Mouse (Mus musculus) 3T3-L1 (cell line): ENCODE data around the gene Yars.

Experiments used
- DNase-seq: peaks from one replicate; pipeline ENCODE4 v3.0.0-alpha.2; 2015; ENCODE audit warnings: low read depth, low spot score

Gene Yars

DNA sequence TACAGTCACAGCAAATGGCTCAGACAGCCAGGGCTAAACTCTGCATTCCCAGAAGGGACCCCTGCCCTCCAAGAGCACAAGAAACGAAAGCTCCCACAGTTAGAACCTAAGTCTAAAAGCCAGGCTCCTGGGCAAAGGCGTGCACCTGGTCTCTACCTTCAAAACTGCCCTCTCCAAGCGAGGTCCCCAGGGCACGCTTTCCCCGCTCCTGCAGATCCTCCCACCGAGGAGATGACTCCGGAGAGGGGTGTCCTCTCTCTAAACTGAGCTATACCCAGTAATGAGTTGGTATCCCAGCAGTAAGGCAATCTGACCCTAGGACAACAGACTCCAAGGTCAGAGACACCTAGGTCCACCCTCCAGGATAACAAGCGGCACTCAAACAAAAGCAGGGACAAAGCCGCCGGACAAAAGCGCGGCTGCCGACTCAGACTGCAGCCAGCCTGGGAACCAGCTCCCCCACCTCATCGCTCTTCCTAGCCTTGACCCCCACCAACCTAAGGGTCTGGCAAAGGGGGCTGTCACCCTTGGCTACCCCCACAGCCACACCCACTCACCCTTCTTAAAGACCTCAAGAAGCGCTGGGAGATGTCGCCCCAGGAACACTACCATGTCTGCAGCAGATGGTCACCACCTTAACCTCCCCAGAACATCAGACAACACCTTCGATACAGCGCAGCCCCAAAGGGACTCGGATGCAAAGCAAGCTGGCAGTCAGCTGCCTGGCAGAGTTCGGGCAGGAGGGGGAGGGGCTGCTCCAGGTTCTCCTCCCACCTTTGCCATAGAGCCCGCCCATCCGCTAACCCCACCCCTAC lies 37.8 kb downstream of the Yars start:
- no peak for DNase-seq

DNA sequence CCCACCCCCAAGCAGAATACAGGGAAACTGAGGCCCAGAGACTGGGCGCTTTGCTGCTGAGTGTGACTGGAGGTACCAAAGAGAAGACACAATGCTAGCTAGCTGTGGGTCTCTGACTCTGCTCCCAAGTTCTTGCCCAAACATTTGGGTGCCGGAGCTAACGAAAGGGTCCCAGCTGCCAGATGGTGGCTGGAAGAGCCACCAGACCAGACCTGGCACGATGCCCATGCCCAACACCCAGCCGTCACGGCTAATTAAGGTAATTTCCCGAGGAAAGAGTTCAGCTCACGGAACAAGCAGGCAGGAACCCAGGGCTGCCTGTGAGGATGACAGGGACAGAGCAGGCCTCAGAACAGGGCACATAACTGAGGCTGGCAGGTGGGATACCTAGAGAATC lies 38.4 kb downstream of the Yars start:
- DNase-seq, result no peak

DNA sequence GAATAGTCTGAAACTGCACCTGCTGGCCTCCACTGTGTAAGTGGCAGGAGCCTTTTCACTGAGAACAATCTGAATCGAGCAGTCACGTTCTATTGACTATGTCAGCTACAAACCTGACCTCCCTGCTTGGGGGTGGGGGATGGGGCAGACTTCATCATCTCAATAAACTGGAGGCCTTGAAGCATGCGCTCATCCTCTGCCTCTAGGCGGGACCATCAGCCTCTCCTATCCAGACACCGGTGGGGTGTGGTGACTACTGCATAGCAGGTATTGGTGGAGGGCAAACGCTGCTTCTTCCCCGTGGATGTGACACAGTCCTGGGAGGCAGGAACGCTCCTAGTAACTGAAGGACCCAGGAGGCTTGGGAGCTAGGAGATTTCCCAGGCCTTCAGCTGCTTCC lies 41.4 kb downstream of the Yars start:
- DNase-seq, result no peak

DNA sequence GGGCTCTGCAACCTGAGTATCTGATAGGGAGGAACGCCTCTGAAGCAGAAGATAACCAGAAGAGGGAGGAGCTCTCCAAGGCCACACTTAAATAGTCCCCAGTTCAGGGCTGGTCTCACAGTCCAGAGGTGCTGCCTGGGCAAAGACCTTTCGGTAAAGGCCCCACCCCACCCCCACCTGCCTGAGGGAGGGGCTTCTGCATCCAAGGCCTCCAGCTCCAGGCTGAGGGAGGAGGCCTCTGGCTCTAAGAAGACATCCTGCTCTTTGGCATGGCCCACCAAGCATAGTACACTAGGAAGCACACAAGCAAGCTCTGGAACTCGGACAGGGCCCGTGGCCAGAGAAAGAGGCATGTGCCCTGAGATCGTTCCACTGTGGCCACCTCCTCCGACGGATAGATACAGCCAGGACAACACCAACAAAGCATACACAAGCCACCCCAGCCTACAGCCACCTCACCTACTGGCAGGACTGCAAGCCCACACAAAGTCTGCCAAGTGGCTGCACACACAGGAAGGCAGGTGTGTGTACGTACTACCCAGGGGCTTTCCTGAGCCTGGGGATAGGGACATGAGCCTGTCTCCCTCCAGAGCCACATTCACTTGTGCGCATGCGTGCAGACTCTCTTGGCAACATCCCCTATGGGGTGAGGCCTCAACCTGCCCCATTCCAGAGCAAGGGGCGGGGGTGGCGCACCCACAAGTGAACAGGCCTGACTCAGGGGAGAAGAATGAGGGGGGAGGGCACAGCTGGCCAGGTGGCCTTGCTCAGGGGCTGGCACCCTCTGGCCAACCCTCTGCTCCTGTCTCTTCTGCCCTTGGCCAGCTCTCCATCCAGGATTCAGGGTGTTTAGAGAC lies 42.3 kb downstream of the Yars start:
- no peak for DNase-seq

DNA sequence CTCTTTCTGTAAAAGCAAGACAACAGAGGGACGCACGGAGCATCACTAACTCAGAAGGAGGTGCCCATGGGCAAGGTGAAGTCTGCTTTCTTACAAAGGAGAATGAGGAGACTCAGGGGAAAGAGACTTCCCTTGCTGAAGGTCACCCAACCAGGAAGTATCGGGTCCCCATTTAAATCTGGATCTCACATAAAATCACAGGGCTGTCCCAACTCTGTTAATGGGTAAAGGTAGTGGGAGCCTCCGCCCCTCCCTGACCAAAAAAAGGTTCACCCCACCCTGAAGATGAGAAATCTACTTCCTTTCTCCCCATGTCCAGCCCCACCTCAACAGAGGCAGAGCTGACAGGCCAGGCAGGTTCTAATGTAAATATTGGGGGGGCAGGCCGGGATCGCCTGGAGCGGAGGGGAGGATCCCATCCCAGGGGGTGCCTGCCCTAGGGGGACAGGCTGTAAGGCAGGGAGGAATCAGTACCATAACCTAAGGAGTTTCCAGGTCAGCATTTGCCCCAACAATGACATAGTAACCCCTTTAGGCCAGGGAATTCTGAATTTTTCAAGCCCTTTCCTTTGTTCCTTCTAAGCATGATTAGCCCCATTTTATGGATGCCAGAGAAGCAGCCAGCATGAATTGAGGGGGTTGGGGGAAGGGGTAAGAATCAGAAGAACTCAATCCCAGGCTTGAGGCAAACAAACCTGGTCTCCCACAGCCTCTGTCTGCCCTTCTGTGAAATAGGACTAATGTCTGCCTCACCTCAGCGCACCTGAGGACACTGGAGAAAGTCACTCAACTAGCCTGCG lies 43.2 kb downstream of the Yars start:
- DNase-seq, result no peak

DNA sequence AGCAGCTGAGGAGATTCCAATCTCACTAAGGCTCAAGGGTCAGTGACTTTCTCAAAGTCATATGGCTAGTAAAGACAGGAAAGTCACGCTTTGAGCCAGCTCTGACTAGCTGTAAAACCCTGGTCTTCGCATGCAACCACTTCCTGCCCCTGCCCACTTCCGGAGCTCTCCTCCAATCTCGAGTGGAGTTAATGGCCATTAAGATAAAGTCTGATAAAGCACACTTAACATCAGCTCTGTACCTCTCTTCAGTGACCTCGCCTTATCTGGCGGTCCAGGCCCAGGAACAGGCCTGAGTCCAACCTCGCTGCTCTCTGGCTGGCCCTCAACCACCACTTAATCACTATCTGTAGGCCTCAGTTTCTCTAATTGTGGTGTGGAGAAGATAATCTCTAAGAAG lies 44.9 kb downstream of the Yars start:
- no peak for DNase-seq

DNA sequence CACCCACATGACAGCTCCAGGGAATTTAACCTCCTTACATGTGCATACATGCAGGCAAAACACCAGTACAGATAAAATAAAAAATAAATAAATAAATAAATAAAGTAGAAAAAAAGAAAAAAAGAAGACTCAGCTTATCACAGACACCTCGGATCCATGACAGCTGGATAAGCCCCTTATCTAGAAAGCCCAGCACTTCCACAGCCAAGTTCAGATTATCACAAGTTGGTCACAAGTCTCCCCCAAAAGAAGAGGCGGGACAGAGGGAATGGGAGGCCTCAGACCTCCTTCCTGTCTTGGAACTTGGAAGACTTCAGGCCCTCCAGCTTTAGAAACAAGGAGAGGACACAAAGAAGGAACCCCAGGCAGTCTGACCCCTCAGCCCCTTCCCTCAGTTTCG lies 45.6 kb downstream of the Yars start:
- DNase-seq, result no peak

DNA sequence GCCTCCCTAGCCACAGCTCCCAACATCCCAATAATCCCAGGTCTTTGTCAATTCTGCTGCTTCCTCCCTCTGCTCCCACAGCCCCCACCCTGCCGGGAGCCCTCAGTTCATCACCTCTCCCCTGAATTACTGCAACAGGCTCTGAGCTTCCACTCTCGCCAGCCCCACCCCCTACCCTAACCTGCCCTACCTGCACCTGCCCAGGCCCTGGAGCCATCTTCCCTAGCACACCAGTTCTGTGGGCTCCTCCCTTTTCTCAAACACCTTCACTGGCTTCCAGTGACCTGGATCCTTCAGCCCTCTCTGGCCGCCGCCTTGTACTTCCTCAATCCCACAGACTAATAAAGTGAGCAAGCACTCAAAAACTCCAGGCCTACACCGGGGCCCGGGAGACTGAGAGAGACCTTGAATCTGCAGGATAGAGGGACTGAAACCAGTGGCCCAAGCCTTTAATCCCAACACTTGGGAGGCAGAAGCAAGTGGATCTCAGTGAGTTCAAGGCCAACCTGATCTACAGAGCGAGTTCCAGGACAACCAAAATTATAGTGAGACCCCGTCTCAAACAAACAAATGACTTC lies 46.8 kb downstream of the Yars start:
- no peak for DNase-seq

DNA sequence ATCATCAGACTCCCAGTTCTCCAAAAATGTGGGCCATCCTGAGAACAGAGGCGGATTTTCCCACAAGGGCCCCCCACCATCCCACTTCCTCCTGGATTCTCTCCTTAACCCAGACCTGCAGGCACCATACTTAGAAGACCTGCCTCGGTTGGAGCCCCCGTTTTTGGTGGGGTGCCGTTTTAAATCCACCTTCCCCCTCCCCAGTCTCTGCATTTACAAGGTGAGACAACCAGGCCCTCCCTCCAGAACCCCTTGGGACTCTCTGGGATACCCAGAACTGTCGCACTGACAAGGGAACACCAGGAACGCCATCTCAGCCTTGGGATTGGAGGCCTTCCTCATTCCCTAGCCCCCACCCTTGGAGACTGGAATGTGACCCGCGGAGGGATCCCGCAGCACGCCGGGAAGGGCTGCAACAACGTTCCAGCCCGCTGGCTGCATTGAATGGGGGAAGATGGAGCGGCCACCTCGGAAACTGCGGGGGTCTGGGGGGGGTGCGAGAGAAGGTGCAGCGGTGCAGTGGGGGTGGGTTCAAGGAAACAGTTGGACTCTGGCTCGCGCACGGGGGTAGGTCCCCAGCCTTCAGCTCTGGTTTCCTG lies 48.4 kb downstream of the Yars start:
- no peak for DNase-seq

DNA sequence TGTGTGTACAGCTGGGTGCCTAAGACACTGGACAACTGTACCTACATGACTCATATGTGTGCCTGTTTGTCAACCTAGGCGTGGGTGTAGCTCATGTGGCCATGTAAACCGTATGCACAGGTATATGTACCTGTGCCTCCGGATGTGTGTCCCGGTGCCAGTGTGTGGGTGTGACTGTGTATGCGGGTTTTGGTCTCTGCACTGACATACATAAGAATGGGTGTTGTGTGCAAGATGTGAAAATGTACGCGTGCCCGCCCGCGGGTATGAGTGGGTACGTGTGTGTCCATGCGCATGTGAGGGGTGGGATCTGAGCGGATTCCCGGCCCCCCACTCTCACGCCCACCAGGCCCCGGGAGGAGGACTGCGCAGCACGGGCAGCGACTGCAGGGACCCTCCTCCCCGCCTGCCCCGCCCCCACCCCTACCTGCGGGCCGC lies 49.0 kb downstream of the Yars start:
- no peak for DNase-seq

DNA sequence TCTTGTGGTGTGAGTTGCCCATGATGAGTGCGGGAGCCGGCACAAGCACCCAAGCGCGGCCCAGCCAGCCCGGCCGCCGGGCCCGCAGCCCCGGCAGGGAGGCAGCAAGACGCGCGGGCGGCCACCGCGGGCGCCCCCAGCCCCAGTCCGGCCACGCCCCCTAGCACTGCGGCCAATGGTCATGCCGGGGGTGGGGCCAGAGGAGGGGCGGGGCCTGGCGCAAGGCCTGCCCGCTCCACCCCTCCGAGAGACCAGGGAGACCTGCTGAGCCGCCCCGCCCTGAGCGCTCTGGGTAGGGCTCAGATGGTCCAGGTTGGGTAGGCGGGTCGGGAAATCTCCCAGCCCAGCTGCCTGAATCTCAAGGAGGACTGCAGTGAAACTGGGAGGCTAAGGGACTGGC lies 49.5 kb downstream of the Yars start:
- DNase-seq, result no peak

DNA sequence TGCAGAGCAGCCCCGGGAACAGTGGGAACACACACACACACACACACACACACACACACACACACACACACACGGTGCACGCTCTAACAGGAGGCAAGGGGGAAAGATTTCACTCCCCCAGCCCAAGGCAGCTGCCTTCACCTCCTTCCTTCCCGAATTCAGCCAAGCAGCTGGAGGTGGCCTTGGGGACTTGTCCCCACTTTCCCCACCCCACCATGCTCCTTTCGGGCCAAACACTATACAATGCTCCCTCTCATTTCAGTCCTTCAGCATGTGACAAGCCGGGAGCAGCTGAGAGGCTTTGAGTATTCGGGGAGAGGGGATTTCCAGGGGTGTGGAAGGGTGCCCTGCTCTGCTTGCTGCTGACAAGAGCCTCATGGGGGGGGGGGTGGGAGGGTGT lies 52.3 kb downstream of the Yars start:
- DNase-seq, result no peak

DNA sequence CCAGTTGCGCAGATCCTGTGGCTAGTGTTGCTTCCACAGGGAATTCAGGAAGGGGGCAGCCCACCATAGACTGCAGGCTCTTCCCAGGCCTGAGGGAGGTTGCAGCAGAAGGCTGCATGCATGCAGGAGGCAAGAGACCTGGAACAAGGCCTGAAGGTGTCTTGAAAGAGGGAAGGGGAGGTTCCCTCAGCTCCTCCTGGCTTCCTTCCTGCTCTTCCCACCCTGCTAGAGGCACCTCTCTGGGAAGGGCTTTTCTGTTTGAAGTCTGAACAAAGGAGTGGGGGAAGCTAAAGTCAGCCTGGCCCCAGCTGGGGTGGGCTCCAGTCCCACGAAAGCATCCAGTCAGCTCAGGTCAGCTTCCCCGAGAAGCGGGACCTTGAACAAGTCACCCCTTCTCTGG lies 52.8 kb downstream of the Yars start:
- DNase-seq, result no peak

DNA sequence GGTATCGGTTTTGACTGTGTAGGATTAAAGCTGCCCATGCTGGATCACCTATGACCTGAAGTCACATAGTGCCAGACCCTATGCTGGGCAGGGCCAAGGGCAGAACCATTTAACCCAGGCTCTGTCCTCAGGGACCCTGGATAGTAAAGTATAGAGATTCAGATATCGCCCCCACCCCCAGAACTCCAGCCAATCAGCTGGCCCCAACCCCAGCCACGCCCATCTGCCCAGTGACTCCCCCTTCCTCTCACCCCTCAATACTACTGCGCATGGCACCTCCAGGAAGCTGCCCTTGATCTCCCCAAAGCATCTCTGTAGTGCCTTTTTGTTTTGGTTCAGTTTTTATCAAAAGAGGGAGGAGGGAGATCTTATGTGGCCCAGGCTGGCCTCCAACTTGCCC lies 53.2 kb downstream of the Yars start:
- no peak for DNase-seq

DNA sequence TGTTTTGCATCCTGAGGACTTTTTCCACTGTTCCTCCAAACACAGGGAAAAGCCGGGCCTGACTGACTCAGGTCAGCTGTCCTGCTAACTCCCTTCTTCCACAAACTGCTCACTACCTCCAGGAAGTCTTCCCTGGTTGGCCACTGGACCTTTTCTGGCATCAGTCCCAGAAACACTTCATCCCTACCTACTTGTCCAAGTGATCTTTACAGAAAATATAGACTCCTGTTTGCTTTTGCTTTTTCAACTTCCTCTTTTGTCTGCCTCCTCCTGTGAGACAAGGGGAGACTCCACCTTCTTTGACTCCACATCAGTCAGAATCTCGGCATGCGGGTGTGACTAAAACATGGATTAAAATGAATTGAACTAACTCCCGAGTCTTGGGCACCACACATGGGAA lies 55.2 kb downstream of the Yars start:
- DNase-seq, result peak; percentile 59

DNA sequence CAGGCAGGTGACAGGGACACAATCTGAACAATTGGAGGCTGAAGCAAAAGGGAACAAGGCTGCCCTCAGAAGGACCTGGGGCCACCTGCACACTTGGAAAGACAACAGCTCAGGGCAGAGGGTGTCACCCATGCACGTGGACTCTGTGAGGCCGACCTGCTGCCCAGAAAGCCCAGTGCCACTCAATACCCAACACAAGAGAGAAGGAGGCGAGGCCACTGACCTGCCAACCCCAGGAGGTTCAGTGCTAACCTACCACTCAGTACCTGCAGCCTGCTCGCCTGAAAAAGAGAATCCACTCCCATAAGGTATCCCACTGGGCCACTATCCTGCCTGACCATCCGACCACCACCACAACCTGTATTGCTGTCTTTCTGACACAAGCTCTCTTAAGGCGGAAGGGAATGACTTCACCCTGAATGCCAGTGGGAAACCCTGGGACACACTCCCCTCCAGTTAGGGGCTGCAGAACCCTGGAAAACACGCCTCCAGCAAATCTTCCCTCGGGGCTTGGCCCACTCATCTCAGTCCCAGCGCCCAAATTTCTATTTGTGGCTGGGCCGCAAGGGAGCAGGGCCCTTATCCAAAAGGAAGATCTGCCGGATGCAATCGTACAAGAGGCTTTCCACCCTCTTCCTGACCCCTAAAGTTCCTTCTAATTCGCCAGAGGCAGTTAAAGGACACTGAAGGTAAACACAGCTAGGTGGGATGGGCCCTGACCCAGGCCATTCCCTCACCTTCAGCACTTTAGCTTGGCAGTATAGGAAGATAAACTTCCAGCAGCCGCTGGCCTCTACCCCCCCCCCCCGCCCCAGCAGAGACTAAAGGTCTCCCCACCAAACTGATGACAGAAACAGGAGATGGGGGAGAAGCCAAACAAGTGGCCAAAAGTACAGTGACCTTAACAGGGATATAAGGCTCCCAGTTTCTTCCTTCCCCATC lies 57.1 kb downstream of the Yars start:
- no peak for DNase-seq

DNA sequence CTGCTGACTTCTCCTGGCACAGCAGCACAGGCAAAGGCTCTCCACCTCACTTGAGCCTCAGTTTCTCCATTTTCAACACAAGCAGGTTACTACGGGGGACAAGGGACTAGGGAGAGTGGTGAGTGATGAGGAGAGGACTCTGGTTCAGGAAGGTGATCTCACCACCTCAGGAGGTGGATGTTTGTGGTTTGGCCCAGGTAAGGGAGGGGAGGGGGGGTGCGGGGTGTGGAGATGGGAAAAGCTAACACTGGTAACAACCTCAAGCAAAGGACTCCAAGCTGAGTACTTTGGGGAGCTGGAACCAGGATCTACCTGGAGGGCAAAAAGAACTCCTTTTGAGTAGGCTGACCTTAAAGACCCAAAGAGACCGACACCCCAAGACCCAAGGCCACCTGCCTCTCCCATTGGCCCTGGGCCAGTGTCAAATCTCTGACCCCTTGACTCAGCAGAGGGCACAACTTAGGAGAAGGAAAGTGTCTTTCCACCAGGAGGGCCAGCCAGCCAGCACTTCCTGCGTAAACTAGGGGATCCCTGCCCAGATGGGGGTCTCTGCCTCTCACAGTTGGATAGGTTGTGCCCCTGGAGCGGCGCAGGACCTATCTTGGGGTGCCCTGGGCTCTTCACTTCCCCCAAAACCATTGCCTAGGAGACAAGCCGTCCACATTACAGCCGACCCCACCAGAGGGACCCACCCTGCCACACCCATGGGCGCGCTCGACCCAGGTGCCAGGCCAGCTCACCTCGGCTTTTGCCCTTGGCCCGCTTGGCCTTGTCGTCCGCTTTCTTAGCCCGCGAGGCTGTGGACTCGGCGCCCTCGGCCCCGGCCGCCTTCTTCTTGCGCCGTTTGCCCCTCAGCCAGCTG lies 58.1 kb downstream of the Yars start:
- DNase-seq, result no peak

DNA sequence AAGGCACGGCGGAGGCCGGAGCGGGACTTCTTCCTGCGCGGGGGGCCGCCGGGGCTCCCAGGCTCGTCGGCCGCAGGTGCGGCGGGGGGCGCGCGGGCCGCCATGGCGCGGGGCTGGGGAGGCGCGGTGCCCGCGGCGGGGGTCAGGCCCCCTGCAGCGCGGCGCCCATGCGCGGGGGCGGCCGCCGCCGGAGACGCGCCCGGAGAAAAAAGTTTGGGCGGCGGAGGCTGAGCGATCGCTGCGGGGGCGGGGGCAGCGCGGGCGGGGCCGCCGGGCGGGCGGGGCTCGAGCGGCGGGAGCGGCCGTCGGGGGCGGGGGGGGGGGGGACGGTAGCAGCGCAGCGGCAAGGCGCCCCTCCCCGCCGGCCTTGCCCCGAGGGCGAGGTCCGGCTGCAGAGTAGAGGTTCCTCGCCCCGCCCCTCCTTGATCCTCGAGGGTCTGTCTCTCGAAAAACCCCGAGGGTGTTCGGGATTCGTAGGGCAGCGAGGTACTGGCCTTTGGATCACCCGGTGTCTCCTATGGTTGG lies 58.7 kb downstream of the Yars start:
- no peak for DNase-seq

DNA sequence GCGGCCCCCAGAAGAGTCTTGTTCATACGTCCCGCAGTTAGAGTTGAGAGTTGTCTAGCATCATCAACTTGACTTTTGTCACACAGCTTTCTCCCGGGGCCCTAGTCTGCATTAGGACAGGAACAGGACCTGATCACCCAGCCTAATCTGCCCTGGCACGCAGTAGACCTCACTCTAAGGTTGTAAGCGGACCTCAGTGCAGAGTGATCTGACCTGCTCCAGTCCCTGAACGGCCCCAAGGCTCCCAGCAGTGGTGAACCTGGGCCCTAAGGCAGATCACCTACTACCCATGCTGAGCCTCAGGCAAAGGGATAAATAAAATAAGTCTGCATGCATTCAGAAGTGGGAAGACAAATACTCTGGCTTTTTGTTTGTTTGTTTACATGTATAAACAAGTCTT lies 59.7 kb downstream of the Yars start:
- DNase-seq, result no peak
